ENCODE assay signal across 10 mouse cellular contexts in genomic region chr6:113024866-113025265, GRCm38 (mm10). TPM values are rescaled to one million over a fixed set of nuclear protein-coding genes. Genes with fewer than 3 reads are reported as not detected.
DNase-seq lines count a peak whose midpoint lies in the region; ATAC-seq lines count a peak whose summit lies in the region.
"Had no signal": no experiment of that assay in that cellular context is flagged by ENCODE, and none has a peak within 500 bp of the region (broad histone marks: within the 10 kb centered on the region; RNA-seq: fewer than 3 reads in every experiment).

No protein-coding gene starts in this region.

- no peaks in the 10 kb centered on the region for H3K36me3 ChIP-seq in embryonic facial prominence, embryonic 14.5 days (ENCODE audit: control insufficient read depth, insufficient read depth, low read length)
- H3K36me3 ChIP-seq in embryonic facial prominence, embryonic 10.5 days (replicated peaks): no peaks in the 10 kb centered on the region
- H3K36me3 ChIP-seq in intestine, embryonic 16.5 days (ENCODE audit: control insufficient read depth, insufficient read depth, low read length): no peaks in the 10 kb centered on the region
- H3K36me3 ChIP-seq in stomach, embryonic 16.5 days (ENCODE audit: control insufficient read depth, insufficient read depth, low read length): no peaks in the 10 kb centered on the region

- H3K27ac ChIP-seq in embryonic facial prominence, embryonic 14.5 days (replicated peaks; ENCODE audit: low read depth, low read length): no peak overlapping the region
- H3K27ac ChIP-seq in embryonic facial prominence, embryonic 10.5 days (replicated peaks): no peak overlapping the region; the same call in 1 of the 2 replicates
- H3K27ac ChIP-seq in intestine, embryonic 16.5 days (ENCODE audit: low read length): no peak overlapping the region
- H3K27ac ChIP-seq in stomach, embryonic 16.5 days (ENCODE audit: low read length): 0 out of 2 replicates have a peak overlapping the region, but pooled peaks have one; percentile 49
- H3K27ac ChIP-seq: liver, embryonic 14.5 days had no signal

- no peak for ATAC-seq in embryonic facial prominence, embryonic 14.5 days (ENCODE audit: low read depth)
- ATAC-seq in intestine, embryonic 16.5 days: peak; percentile 65
- ATAC-seq in stomach, embryonic 16.5 days (ENCODE audit: insufficient read depth, low FRiP score): peak; percentile 86; the same call in 1 of the 2 replicates

- WGBS in embryonic facial prominence, embryonic 14.5 days: 40% methylated on average over 8 of the region's 8 CpGs
- WGBS in embryonic facial prominence, embryonic 10.5 days: 71% methylated on average over 8 of the region's 8 CpGs
- WGBS in intestine, embryonic 16.5 days: 30% methylated on average over 8 of the region's 8 CpGs
- 24% methylated on average over 8 of the region's 8 CpGs for WGBS in stomach, embryonic 16.5 days

- no peaks in the 10 kb centered on the region for H3K9me3 ChIP-seq in embryonic facial prominence, embryonic 14.5 days (ENCODE audit: control insufficient read depth, low read length)
- H3K9me3 ChIP-seq in embryonic facial prominence, embryonic 10.5 days: no peaks in the 10 kb centered on the region
- no peaks in the 10 kb centered on the region for H3K9me3 ChIP-seq in intestine, embryonic 16.5 days (ENCODE audit: control insufficient read depth, low read length)
- no peaks in the 10 kb centered on the region for H3K9me3 ChIP-seq in stomach, embryonic 16.5 days (replicated peaks; ENCODE audit: control insufficient read depth, low read length)

- H3K4me2 ChIP-seq in embryonic facial prominence, embryonic 14.5 days (ENCODE audit: low read depth, low read length): no peak overlapping the region
- H3K4me2 ChIP-seq in intestine, embryonic 16.5 days (ENCODE audit: low read depth, low read length): no peak overlapping the region
- no peak overlapping the region for H3K4me2 ChIP-seq in stomach, embryonic 16.5 days (ENCODE audit: low read depth, low read length)

- H3K9ac ChIP-seq in embryonic facial prominence, embryonic 14.5 days (ENCODE audit: low read depth, low read length): no peak overlapping the region
- H3K9ac ChIP-seq in intestine, embryonic 16.5 days (ENCODE audit: low read depth, low read length): no peak overlapping the region
- H3K9ac ChIP-seq in stomach, embryonic 16.5 days (ENCODE audit: low read length): no peak overlapping the region
- H3K9ac ChIP-seq: liver, embryonic 14.5 days had no signal

- no peak overlapping the region for H3K4me3 ChIP-seq in embryonic facial prominence, embryonic 14.5 days (ENCODE audit: low read depth, low read length)
- no peak overlapping the region for H3K4me3 ChIP-seq in embryonic facial prominence, embryonic 10.5 days
- no peak overlapping the region for H3K4me3 ChIP-seq in intestine, embryonic 16.5 days (ENCODE audit: low read length)
- H3K4me3 ChIP-seq in stomach, embryonic 16.5 days (replicated peaks; ENCODE audit: low read length): no peak overlapping the region

- no peaks in the 10 kb centered on the region for H3K4me1 ChIP-seq in embryonic facial prominence, embryonic 14.5 days (ENCODE audit: control insufficient read depth, insufficient read depth, low read length)
- peaks cover 10% of the 10 kb centered on the region; the same call in 1 of the 2 replicates for H3K4me1 ChIP-seq in embryonic facial prominence, embryonic 10.5 days
- 0 out of 2 replicates have a peak, but pooled peaks cover 4% of the 10 kb centered on the region for H3K4me1 ChIP-seq in intestine, embryonic 16.5 days (ENCODE audit: control insufficient read depth, insufficient read depth, low read length)
- peaks cover 3% of the 10 kb centered on the region for H3K4me1 ChIP-seq in stomach, embryonic 16.5 days (ENCODE audit: control insufficient read depth, insufficient read depth, low read length)

- DNase-seq in embryonic facial prominence, embryonic 14.5 days (ENCODE audit: low spot score): peak; percentile 49
- DNase-seq in embryonic facial prominence, embryonic 10.5 days (ENCODE audit: low spot score): no peak
- DNase-seq in retina, postnatal 1 day: peak; percentile 29
- no peak for DNase-seq in retina, embryonic 14.5 days (ENCODE audit: low spot score)
- DNase-seq in thymus, postnatal 36 days: no peak
- no peak for DNase-seq in thymus, postnatal 0 days (ENCODE audit: low spot score)
- DNase-seq: kidney, adult 11 months had no signal

- no peaks in the 10 kb centered on the region for H3K27me3 ChIP-seq in embryonic facial prominence, embryonic 14.5 days (replicated peaks; ENCODE audit: control insufficient read depth, insufficient read depth, low read length)
- H3K27me3 ChIP-seq in embryonic facial prominence, embryonic 10.5 days (replicated peaks; ENCODE audit: low read depth, poor library complexity, severe bottlenecking): peaks cover 5% of the 10 kb centered on the region; the same call in 1 of the 2 replicates
- no peaks in the 10 kb centered on the region for H3K27me3 ChIP-seq in intestine, embryonic 16.5 days (replicated peaks; ENCODE audit: control insufficient read depth, insufficient read depth, low read length)
- no peaks in the 10 kb centered on the region for H3K27me3 ChIP-seq in stomach, embryonic 16.5 days (ENCODE audit: control insufficient read depth, insufficient read depth, low read length)

RNA-seq across cellular contexts. Expression of gene Thumpd3, which starts 21.2 kb away (rescaled TPM):
- 36.1 and 38.9 TPM in 2 replicates for polyA plus RNA-seq in embryonic facial prominence, embryonic 14.5 days (2014; fragmentation: Nextera tagmentation; extraction: Ambion mirVana)
- polyA plus RNA-seq in embryonic facial prominence, embryonic 10.5 days (2016; fragmentation: Nextera tagmentation; extraction: Ambion mirVana): 65.8 and 66.2 TPM in 2 replicates
- 57.7 and 63.0 TPM in 2 replicates for polyA plus RNA-seq in intestine, embryonic 16.5 days (2015; fragmentation: Nextera tagmentation; extraction: Ambion mirVana)
- polyA plus RNA-seq in stomach, embryonic 16.5 days (2015; fragmentation: Nextera tagmentation; extraction: Ambion mirVana): 49.7 and 51.0 TPM in 2 replicates
- 67.9 and 68.5 TPM in 2 replicates for polyA plus RNA-seq in thymus, postnatal 0 days (2015; fragmentation: Nextera tagmentation; extraction: Ambion mirVana)

RNA-seq across cellular contexts. Expression of gene Setd5, which starts 52.3 kb away (rescaled TPM):
- 81.5 and 89.9 TPM in 2 replicates for polyA plus RNA-seq in embryonic facial prominence, embryonic 14.5 days (2014; fragmentation: Nextera tagmentation; extraction: Ambion mirVana)
- polyA plus RNA-seq in embryonic facial prominence, embryonic 10.5 days (2016; fragmentation: Nextera tagmentation; extraction: Ambion mirVana): 85.8 and 90.1 TPM in 2 replicates
- 58.5 and 61.2 TPM in 2 replicates for polyA plus RNA-seq in intestine, embryonic 16.5 days (2015; fragmentation: Nextera tagmentation; extraction: Ambion mirVana)
- 65.6 and 66.3 TPM in 2 replicates for polyA plus RNA-seq in stomach, embryonic 16.5 days (2015; fragmentation: Nextera tagmentation; extraction: Ambion mirVana)
- 36.5 and 45.2 TPM in 2 replicates for polyA plus RNA-seq in thymus, postnatal 0 days (2015; fragmentation: Nextera tagmentation; extraction: Ambion mirVana)

Comparison
In these comparisons a context has a peak if more than half of its experiments do, and no peak if none do; other contexts are left out.
1. DNase-seq: peak in embryonic facial prominence, embryonic 14.5 days (single experiment) and retina, postnatal 1 day (single experiment); none in embryonic facial prominence, embryonic 10.5 days (single experiment), retina, embryonic 14.5 days (single experiment), thymus, postnatal 36 days (0 of 2) and thymus, postnatal 0 days (single experiment).